ENCODE assay signal across 8 mouse cellular contexts in genomic region chr16:29838981-29839661, GRCm38 (mm10).
DNase-seq lines count a peak whose midpoint lies in the region; ATAC-seq lines count a peak whose summit lies in the region.

No protein-coding gene starts in this region.

- intact Hi-C loops in left cerebral cortex, postnatal 4 days (cut with DNase I): loop anchor here (10.0 kb wide), 1 partner anchor 226 kb away; the partner anchor contains the start of gene Hes1

- no peaks in the 10 kb centered on the region for H3K27me3 ChIP-seq in intestine, embryonic 16.5 days (replicated peaks; ENCODE audit: control insufficient read depth, insufficient read depth, low read length)
- peaks cover 89% of the 10 kb centered on the region for H3K27me3 ChIP-seq in midbrain, embryonic 12.5 days

- peaks cover 19% of the 10 kb centered on the region for H3K4me1 ChIP-seq in intestine, embryonic 16.5 days (ENCODE audit: control insufficient read depth, insufficient read depth, low read length)
- H3K4me1 ChIP-seq in midbrain, embryonic 12.5 days: peaks cover 23% of the 10 kb centered on the region

- peak overlapping the region; percentile 40 for H3K4me3 ChIP-seq in intestine, embryonic 16.5 days (ENCODE audit: low read length)
- peak overlapping the region; percentile 32 for H3K4me3 ChIP-seq in midbrain, embryonic 12.5 days

- H3K36me3 ChIP-seq in intestine, embryonic 16.5 days (ENCODE audit: control insufficient read depth, insufficient read depth, low read length): no peaks in the 10 kb centered on the region
- H3K36me3 ChIP-seq in midbrain, embryonic 12.5 days: no peaks in the 10 kb centered on the region

- peak; percentile 73 for ATAC-seq in intestine, embryonic 16.5 days
- peak; percentile 28 for ATAC-seq in midbrain, embryonic 12.5 days (ENCODE audit: low FRiP score, low read depth)

- peak overlapping the region; percentile 67 for H3K4me2 ChIP-seq in intestine, embryonic 16.5 days (ENCODE audit: low read depth, low read length)
- peak overlapping the region; percentile 53 for H3K4me2 ChIP-seq in midbrain, embryonic 12.5 days (replicated peaks)

- H3K9ac ChIP-seq in intestine, embryonic 16.5 days (ENCODE audit: low read depth, low read length): peak overlapping the region; percentile 65
- H3K9ac ChIP-seq in midbrain, embryonic 12.5 days (replicated peaks): peak overlapping the region; percentile 24; the same call in 1 of the 2 replicates

- DNase-seq in layer of hippocampus, adult 11-12 months (ENCODE audit: low spot score): peak; percentile 71
- no peak for DNase-seq in layer of hippocampus, adult 9-10 months (ENCODE audit: low spot score)
- DNase-seq in embryo, embryonic 10.5 days (ENCODE audit: low spot score): peak; percentile 77
- DNase-seq in gastrocnemius, postnatal 10 days: peak; percentile 64
- DNase-seq in left cerebral cortex, postnatal 4 days: peak; percentile 60
- peak; percentile 63 to 78 for DNase-seq in spleen, postnatal 4 days (ENCODE audit: low spot score in 2 of 2)

- 6% methylated on average over 28 of the region's 28 CpGs for WGBS in intestine, embryonic 16.5 days
- WGBS in midbrain, embryonic 12.5 days: 7% methylated on average over 28 of the region's 28 CpGs

- no peaks in the 10 kb centered on the region for H3K9me3 ChIP-seq in intestine, embryonic 16.5 days (ENCODE audit: control insufficient read depth, low read length)
- H3K9me3 ChIP-seq in midbrain, embryonic 12.5 days: no peaks in the 10 kb centered on the region

- H3K27ac ChIP-seq in intestine, embryonic 16.5 days (ENCODE audit: low read length): peak overlapping the region; percentile 66
- no peak overlapping the region; the same call in 1 of the 2 replicates for H3K27ac ChIP-seq in midbrain, embryonic 12.5 days (replicated peaks)
